Mouse (Mus musculus) cerebellum, postnatal 25 days (tissue): ENCODE results near the gene P2ry14.

ENCODE experiments used
- DNase-seq, 2 experiments: peaks; one replicate each; pipeline ENCODE4 v3.0.0; 2021; ENCODE audit warnings: mixed read lengths in 2 of 2

The P2ry14 gene

DNA sequence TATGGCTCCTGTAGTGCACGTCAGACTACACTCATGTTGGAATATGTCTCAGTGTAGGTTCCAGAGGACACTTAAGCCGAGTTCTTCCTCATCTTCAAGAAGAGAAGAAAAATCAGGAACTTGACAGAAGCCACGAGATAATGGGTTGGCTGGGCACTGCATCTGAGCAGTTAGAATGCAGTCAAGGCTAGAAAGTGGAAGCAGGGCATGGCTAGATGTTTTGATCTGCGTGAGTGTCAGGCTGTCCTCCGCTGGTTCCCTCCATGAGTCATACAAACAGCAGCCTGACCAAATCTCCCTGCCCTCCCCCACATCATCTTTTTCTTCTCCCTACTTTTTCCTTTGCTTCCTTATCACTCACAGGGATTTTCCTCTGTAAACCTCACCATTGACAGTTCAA is at the start of gene P2ry14:
P2ry14 (minus strand) TSS at position 195 of the 400 bp plus-strand sequence.
- DNase-seq = no peak

- DNase-seq = peak in 1 of 2 experiments; percentile 58
Observed at GRCm38 (mm10) chr3:59197329-59197948, 44.0 kb upstream of the P2ry14 start.

GRCm38 (mm10) chr3:59194938-59195337 is 41.5 kb upstream of the P2ry14 start, which contains the start of gene Gpr87:
Gene Gpr87 (minus strand): TSS chr3:59195104.
- DNase-seq = no peak

GRCm38 (mm10) chr3:59194099-59194498 is 40.7 kb upstream of the P2ry14 start:
- no peak for DNase-seq

DNA sequence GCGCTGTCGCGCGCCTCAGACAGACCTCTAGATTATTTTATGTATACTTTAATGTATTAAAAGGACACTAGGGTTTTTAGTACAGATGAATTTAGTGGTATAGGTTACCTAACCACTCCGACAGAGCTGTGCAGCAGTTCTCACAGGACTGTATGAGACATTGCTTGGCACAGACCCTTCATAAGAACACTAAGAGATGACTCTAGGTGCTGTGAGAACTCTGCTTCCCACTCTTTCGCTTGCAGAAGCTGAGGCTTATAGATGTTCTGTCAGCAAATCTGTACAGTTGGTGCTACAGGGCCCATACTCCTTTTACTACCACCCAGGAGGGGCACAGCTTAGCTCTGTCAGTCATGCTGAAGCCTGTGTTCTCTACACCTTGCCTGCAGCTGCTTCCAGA is 38.3 kb upstream of the P2ry14 start:
- no peak for DNase-seq

- DNase-seq = no peak
Observed at GRCm38 (mm10) chr3:59187336-59187735, 33.9 kb upstream of the P2ry14 start.

DNA sequence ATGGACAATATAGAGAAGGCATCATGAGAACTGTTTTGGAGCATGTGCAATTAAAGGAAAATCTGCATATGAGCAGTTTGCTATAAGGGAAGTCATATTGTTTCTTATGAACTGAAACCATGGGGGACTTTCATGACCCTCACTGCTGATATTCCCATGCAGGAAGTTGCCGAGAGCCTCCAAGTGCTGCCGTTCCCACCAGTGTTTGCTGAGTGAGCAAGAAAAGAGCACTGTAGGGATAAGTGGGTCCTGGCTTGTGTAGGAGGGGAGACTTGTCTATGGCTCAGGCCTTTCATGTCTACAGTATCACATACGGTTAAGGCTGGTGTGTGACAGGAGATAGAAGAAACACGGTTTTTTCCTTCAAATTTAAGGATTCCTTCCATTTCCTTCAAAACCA is 32.2 kb upstream of the P2ry14 start:
- no peak for DNase-seq

DNA sequence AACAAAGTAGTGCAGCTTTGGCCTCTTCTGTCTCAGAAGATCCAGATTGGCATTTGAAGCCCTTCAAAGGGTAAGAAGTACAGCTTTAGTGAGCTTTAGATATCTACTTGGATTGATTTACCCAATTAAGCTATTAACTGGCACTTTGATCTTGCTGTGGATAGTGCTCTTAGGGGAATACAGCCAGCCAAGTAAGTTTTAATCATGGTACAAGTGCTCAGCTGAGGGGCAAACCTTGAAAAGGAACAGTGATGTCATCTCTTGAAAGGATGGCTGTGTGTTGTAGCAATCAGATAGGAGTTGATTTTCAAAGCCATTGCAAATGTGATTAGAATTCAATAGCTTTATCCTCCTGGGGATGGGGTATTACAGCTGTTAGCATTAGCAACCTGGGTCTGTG is 28.7 kb upstream of the P2ry14 start:
- no peak for DNase-seq

DNA sequence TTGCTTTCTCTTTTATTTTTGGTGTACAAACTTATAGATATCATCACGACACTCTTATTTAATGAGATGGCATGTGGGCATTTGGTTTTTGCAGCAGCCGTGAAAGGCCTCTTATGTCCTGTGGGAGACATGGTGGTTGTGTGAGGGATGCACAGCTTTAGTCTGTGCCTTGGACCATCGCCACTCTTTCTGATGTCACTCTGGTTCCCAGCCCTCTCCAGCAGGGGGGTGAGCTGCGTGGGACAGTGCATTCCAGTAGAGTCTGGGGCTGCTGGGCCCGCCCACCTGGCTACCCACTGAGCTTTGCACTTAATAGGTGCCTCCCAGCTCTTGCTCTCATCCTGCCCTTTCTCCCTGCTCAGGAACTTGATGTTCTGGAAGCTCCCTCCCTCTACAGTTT is 27.7 kb upstream of the P2ry14 start:
- peak in 1 of 2 experiments; percentile 52 for DNase-seq

GRCm38 (mm10) chr3:59176871-59177270 is 23.5 kb upstream of the P2ry14 start:
- DNase-seq = peak; percentile 80 to 83

DNA sequence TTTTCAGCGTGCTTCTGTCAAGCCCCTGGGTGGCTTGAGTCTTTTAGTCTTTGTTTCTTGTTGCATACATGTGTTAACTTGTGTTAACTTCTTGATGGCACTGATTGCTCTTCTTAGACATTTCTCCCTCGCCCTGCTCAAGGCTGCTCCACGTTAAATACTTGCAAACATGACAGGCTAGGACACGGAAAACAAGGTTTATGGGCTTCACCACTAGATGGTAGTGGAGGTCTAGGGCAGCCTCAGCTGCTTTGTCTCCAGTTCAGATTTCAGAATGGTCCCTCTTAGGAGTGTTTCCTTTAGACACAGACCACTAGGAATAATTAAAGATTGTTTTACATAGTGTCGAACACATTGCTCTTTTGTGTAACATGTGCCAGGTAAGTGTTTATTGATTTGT is 21.8 kb upstream of the P2ry14 start:
- DNase-seq = peak; percentile 68 to 80

DNA sequence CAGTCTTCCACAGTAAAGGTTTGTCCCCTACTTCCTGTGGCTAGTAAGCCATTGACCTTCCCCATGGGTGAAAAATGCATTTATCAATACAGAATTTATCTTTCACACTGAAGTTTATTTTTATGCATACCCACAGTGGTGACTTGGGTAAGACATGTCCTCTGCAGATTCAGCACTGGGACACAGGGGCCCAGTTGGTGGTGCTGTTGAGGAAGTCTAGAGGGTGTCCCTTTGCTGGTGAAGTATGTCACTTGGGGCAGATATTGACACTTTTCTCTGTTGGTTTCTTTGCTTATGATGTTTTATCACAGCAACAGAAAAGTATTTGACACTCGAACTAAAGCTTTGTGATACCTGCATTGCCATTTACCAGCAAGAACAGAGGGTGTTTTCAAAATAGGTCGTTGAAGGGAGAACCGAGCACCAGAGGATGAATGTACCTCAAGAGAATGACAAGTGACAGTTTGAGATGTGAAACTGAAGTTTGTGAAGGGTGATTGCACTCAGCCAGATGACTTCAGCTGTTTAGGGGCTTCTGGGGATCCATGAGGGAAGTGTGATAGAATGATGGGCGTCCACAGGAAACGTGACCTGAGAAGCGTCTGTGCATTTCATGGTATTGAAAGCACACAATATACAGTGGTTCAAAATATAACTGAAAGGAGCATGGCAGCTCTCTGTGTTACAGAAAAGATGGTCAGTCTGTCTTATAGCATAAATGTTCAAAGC is 21.2 kb upstream of the P2ry14 start:
- DNase-seq = no peak

DNA sequence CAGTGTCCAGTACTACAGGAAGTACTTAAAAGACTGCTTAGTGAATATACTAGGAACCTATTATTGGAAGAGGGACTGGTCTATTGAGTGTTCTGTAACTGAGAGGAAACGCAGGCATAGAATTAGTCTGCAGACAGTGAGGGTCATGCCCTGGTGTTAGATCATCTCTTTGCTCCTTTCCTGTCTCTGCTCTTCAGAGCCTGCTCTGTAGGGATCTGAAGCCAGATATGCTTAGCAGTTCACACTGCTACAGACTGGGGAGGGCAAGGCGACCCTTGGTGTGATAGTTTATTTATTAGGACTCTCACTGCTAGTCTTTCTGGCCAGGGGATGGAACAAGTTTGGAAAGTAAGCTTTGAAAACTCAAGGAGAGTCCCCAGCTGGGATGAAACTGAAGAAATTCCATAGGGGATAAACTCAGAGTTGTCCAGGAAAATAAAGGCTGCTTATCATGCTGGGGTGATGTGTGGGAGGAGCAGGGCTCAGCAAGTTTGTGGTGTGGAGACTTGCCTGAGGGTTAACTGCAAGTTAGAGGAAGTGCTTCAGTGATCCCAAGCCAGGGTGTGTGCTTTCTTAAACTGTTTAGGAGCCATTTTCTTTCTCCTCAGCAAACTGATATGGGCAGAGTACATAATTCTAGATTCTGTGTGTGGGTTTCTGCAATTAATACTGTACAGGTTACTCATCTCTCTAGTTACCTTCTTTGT is 16.7 kb upstream of the P2ry14 start:
- no peak for DNase-seq

DNA sequence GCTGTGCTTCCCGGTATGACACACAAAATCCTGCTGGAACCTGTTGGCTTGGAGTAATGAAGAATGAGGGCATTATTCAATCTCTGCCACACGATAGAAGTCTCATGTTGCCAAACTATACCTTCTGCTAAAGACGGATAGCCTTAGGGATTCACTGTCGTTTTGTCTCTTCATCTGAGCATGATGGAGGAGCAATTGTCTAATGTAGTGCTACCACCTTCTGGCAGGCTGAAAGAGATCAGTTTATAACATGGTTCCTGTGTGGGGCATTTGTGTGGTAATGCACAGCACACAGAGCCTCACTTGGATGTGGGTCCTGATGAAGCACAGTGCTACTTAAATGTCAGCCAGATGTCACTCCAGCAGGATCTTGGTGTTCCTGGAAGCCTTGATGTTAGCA is 15.8 kb upstream of the P2ry14 start:
- no peak for DNase-seq

DNA sequence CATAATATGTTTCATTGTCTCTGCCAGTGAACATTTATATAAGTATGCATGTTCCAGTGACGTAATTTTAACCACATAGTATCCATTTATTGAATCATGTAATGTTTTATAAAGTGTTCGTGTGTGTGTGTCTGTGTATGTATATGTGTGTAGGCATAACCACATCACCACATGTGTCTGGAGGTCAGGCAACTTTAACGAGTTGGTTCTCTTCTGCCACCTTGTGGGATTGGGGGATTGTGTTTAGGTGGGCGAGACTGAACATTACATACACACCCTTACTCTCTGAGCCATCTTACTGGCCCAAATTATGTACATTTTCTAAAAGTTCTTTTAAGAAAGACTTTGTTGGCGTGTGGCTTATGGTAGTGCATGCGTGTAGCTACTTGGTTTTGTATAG is 15.1 kb upstream of the P2ry14 start:
- DNase-seq = no peak

GRCm38 (mm10) chr3:59167417-59168054 is 14.1 kb upstream of the P2ry14 start:
- DNase-seq = no peak

DNA sequence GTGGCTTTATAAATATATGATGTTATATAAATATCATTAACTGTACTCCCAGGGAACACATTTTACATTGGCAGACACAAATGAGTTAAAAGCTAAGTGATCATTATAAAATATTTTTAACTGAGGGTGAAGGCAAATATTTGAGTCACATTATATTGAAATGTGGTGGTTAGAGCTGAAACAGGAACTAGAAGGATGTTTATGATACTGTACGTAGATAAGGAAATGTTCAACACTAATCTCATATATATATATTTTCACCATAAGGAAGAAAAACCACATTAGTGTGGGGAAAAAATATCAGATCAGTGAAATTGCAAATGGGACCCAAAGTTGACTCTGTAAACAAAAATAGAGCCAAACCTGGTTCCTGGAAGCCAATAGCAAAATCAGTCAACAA is 7.0 kb upstream of the P2ry14 start:
- DNase-seq = no peak

DNA sequence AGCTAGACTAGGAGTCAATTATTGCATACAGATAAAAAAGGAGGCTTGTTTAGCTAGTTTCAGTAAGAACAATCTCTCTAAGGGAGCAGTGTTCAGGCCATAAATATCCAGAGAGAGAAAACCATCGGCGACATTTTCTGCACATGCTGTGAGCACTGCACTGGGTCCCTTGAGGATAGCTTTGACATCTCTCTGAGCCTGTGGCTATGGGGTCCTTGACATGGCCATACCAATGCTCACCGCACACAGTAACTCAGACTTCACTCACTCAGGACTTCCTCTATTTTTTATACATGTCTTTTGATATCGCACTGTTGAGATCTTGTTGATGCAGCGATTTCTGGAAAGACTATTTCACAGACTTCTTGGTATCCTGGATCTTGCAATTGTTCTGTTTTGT is 3.6 kb upstream of the P2ry14 start:
- no peak for DNase-seq

- no peak for DNase-seq
Observed at GRCm38 (mm10) chr3:59155404-59155803, 2.0 kb upstream of the P2ry14 start.

- no peak for DNase-seq
Observed at GRCm38 (mm10) chr3:59154888-59155287, 1.5 kb upstream of the P2ry14 start.

DNA sequence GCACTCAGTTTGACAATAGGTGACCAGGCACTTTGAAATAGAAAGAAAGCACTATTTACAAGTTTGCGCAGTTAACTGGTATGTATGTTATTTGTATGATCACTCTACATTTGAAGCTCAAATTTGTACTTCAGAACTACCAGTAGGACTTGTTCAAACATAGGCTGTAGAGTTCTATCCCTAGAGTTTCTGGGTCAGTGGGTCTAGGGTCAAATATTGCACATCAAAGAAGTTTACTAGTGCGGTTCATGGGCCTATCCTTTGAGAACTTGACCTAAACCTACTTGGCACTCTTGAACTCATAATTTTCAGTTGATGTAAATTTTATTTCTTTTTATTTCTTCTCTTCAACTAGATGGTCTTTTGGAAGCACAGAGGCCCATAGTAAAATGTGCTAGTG is 2.8 kb downstream of the P2ry14 start:
- no peak for DNase-seq

DNA sequence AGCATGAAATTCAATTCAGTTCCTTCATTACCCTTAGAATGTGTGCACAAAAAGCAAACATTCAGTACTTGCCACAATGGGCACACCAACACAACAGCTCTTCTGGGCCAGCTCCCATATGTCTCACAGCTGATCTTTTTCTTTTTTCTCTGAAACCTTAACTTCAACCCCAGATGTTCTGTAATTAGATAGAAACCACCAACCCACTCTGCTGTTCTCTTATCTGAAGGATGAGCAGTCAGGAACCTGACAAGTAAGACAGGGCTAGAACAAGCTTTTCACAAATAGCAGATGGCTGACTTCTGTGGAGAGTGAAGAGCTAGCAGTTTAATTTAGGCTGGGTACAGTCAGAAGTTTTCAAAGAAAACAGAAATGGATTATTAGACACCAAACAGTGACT is 3.8 kb downstream of the P2ry14 start:
- no peak for DNase-seq

GRCm38 (mm10) chr3:59145194-59145593 is 8.2 kb downstream of the P2ry14 start:
- no peak for DNase-seq
